Mouse (Mus musculus) lung, adult 2 months (tissue): Measurements from ENCODE around the gene Ppdpf.

Experiments
- CTCF ChIP-seq: fragments of 200-500 bp; IDR thresholded peaks from 2 replicates; pipeline ENCODE4 v1.5.1; 2011; ENCODE audit warnings: mild to moderate bottlenecking, low read length, control low read depth; ENCODE audit not compliant: insufficient read depth
- POLR2A ChIP-seq: fragments of 200-500 bp; IDR thresholded peaks from 2 replicates; pipeline ENCODE4 v1.6.1; 2011; ENCODE audit warnings: low read depth, mild to moderate bottlenecking, control low read depth, low read length, borderline replicate concordance; ENCODE audit errors: extremely low read depth

GRCm38 (mm10) chr2:181234680-181235079, 47.6 kb downstream of the Ppdpf start:
- TF ChIP-seq CTCF (no peak), POLR2A (no peak)
